15 mouse cellular contexts compared by ENCODE assay signal in the genomic region with DNA sequence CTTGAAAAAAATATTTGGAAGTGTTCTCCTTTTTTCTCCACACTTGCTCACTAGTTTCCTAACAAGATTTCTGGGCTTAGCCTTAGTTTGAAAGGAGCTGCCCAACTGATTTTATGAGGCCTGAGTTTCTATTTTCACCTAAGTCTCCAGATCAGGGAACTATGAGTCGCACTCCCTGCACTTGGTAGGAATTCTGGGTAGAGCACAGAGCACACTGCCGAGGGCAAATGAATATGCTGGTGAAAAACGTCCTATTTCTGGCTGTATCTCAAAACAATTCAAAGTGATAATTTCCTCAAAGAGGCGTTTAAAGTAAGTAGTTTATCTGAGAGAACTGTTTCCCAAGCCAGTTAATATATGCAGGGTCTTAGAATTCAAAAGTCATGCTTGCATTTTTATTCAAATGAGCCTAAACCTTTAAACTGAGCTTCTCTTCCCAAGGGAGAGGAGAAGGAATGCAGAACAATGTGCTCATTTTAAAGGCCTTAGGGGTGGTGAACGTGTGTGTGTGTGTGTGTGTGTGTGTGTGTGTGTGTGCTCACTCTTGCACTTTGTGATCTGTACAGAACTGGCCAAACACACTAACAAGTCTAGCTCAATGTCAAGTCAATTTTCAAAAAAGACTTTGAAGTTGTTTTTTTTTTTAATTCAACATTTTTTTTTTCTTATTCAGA.
DNase-seq lines count a peak whose midpoint lies in the region; ATAC-seq and TF ChIP-seq lines count a peak whose summit lies in the region.
"Had no signal": no experiment of that assay in that cellular context is flagged by ENCODE, and none has a peak within 500 bp of the region (broad histone marks: within the 10 kb centered on the region; RNA-seq: fewer than 3 reads in every experiment).

No protein-coding gene starts in this region.

- no peaks in the 10 kb centered on the region for H3K9me3 ChIP-seq in forebrain, embryonic 10.5 days
- no peaks in the 10 kb centered on the region for H3K9me3 ChIP-seq in forebrain, embryonic 15.5 days
- H3K9me3 ChIP-seq in hindbrain, postnatal 0 days (ENCODE audit: low read length), result no peaks in the 10 kb centered on the region
- H3K9me3 ChIP-seq in neural tube, embryonic 12.5 days, result no peaks in the 10 kb centered on the region
- H3K9me3 ChIP-seq in limb, embryonic 10.5 days (replicated peaks), result no peaks in the 10 kb centered on the region
- H3K9me3 ChIP-seq: liver, embryonic 13.5 days had no signal

- TF ChIP-seq CTCF in hindbrain, postnatal 0 days (IDR thresholded peaks at IDR 0.05; ENCODE audit: low read depth), result no peak

- H3K9ac ChIP-seq in forebrain, embryonic 15.5 days (replicated peaks), result no peak overlapping the region
- no peak overlapping the region for H3K9ac ChIP-seq in hindbrain, postnatal 0 days (replicated peaks; ENCODE audit: low read length)
- no peak overlapping the region for H3K9ac ChIP-seq in neural tube, embryonic 12.5 days
- H3K9ac ChIP-seq: heart, embryonic 13.5 days; liver, embryonic 13.5 days had no signal

- H3K4me3 ChIP-seq in forebrain, embryonic 10.5 days, result no peak overlapping the region
- H3K4me3 ChIP-seq in forebrain, embryonic 15.5 days, result no peak overlapping the region
- no peak overlapping the region for H3K4me3 ChIP-seq in hindbrain, postnatal 0 days (ENCODE audit: low read length)
- no peak overlapping the region for H3K4me3 ChIP-seq in neural tube, embryonic 12.5 days
- no peak overlapping the region for H3K4me3 ChIP-seq in limb, embryonic 10.5 days
- H3K4me3 ChIP-seq: heart, embryonic 13.5 days; liver, embryonic 13.5 days had no signal

- 0 out of 2 replicates have a peak overlapping the region, but pooled peaks have one; percentile 20 for H3K27ac ChIP-seq in forebrain, embryonic 10.5 days
- H3K27ac ChIP-seq in forebrain, embryonic 15.5 days (replicated peaks), result no peak overlapping the region
- 0 out of 2 replicates have a peak overlapping the region, but pooled peaks have one; percentile 11 for H3K27ac ChIP-seq in hindbrain, postnatal 0 days
- no peak overlapping the region for H3K27ac ChIP-seq in neural tube, embryonic 12.5 days
- H3K27ac ChIP-seq in limb, embryonic 10.5 days, result no peak overlapping the region
- H3K27ac ChIP-seq: heart, embryonic 13.5 days; kidney, postnatal 0 days; liver, embryonic 13.5 days had no signal

- H3K4me1 ChIP-seq in forebrain, embryonic 10.5 days, result peaks cover 7% of the 10 kb centered on the region
- H3K4me1 ChIP-seq in forebrain, embryonic 15.5 days, result no peaks in the 10 kb centered on the region
- no peaks in the 10 kb centered on the region for H3K4me1 ChIP-seq in hindbrain, postnatal 0 days (ENCODE audit: insufficient read depth, low read length)
- H3K4me1 ChIP-seq in neural tube, embryonic 12.5 days, result no peaks in the 10 kb centered on the region
- no peaks in the 10 kb centered on the region for H3K4me1 ChIP-seq in limb, embryonic 10.5 days
- H3K4me1 ChIP-seq: liver, embryonic 13.5 days had no signal

- H3K4me2 ChIP-seq in forebrain, embryonic 15.5 days (replicated peaks), result no peak overlapping the region
- no peak overlapping the region for H3K4me2 ChIP-seq in hindbrain, postnatal 0 days (ENCODE audit: low read depth, low read length)
- H3K4me2 ChIP-seq in neural tube, embryonic 12.5 days (replicated peaks), result no peak overlapping the region
- H3K4me2 ChIP-seq: heart, embryonic 13.5 days; liver, embryonic 13.5 days had no signal

- H3K27me3 ChIP-seq in forebrain, embryonic 10.5 days (ENCODE audit: poor library complexity, severe bottlenecking), result no peaks in the 10 kb centered on the region
- H3K27me3 ChIP-seq in forebrain, embryonic 15.5 days, result no peaks in the 10 kb centered on the region
- no peaks in the 10 kb centered on the region for H3K27me3 ChIP-seq in hindbrain, postnatal 0 days (ENCODE audit: insufficient read depth, low read length)
- H3K27me3 ChIP-seq in neural tube, embryonic 12.5 days (replicated peaks), result no peaks in the 10 kb centered on the region
- H3K27me3 ChIP-seq in limb, embryonic 10.5 days (ENCODE audit: low read depth, poor library complexity, severe bottlenecking), result no peaks in the 10 kb centered on the region
- H3K27me3 ChIP-seq: heart, embryonic 13.5 days; liver, embryonic 13.5 days had no signal

- ATAC-seq in forebrain, embryonic 15.5 days (replicated peaks), result peak; percentile 72
- peak; percentile 56 for ATAC-seq in hindbrain, postnatal 0 days
- ATAC-seq in neural tube, embryonic 12.5 days (ENCODE audit: low FRiP score, low read depth), result peak; percentile 89
- ATAC-seq: lung, postnatal 0 days had no signal

- 45% methylated on average over 5 of the region's 5 CpGs for WGBS in forebrain, embryonic 10.5 days
- 13% methylated on average over 5 of the region's 5 CpGs for WGBS in forebrain, embryonic 15.5 days
- 20% methylated on average over 5 of the region's 5 CpGs for WGBS in hindbrain, postnatal 0 days
- 26% methylated on average over 5 of the region's 5 CpGs for WGBS in neural tube, embryonic 12.5 days
- 66% methylated on average over 5 of the region's 5 CpGs for WGBS in limb, embryonic 10.5 days

- H3K36me3 ChIP-seq in forebrain, embryonic 10.5 days (replicated peaks), result no peaks in the 10 kb centered on the region
- H3K36me3 ChIP-seq in forebrain, embryonic 15.5 days, result no peaks in the 10 kb centered on the region
- no peaks in the 10 kb centered on the region for H3K36me3 ChIP-seq in hindbrain, postnatal 0 days (ENCODE audit: insufficient read depth, low read length)
- no peaks in the 10 kb centered on the region for H3K36me3 ChIP-seq in neural tube, embryonic 12.5 days
- no peaks in the 10 kb centered on the region for H3K36me3 ChIP-seq in limb, embryonic 10.5 days
- H3K36me3 ChIP-seq: heart, embryonic 13.5 days; liver, embryonic 13.5 days had no signal

- DNase-seq in forebrain, embryonic 10.5 days (ENCODE audit: extremely low spot score, low spot score), result no peak
- peak; percentile 31 for DNase-seq in hindbrain, postnatal 0 days (ENCODE audit: low spot score)
- DNase-seq in gastrocnemius, postnatal 25 days, result no peak
- no peak for DNase-seq in limb, embryonic 10.5 days (ENCODE audit: low spot score)
- no peak for DNase-seq in kidney, postnatal 25 days
- DNase-seq: cerebellum, adult 11 months; gastrocnemius, postnatal 14 days; liver, embryonic 13.5 days; right cerebral cortex, postnatal 14 days; thymus, adult 2 months had no signal

Comparison
In these comparisons a context has a peak if more than half of its experiments do, and no peak if none do; other contexts are left out.
1. H3K27ac ChIP-seq: peak in forebrain, embryonic 10.5 days (single experiment) and hindbrain, postnatal 0 days (single experiment); none in forebrain, embryonic 15.5 days (single experiment), neural tube, embryonic 12.5 days (single experiment) and limb, embryonic 10.5 days (single experiment).
2. Peak in every context shown above with its lines, with median percentiles within 50 percentile points of each other: ATAC-seq.